Mouse (Mus musculus): ENCODE measurements around the gene Siglec1. TPM values are rescaled to one million over a fixed set of nuclear protein-coding genes. Genes with fewer than 3 reads are reported as not detected.

The Siglec1 gene
- 0.06 TPM in 1 of 2 replicates, not detected in the other for polyA plus RNA-seq (2021; fragmentation: Nextera tagmentation)
- long read RNA-seq, experiment 1: 0 reads
- long read RNA-seq, experiment 2: 0 reads

GRCm38 (mm10) chr2:131086667-131087390 lies at the start of gene Siglec1:
Gene Siglec1, minus strand, starts transcription at chr2:131086765.

GRCm38 (mm10) chr2:131132930-131133547 lies 46.5 kb upstream of the Siglec1 start, which contains the start of gene Gm11037:
Gene Gm11037, plus strand, starts transcription at chr2:131133497.

GRCm38 (mm10) chr2:131127161-131127730 lies 40.7 kb upstream of the Siglec1 start, which contains the start of gene Hspa12b:
Gene Hspa12b, plus strand, starts transcription at chr2:131127280.

GRCm38 (mm10) chr2:131063404-131063864 lies 23.1 kb downstream of the Siglec1 start, which contains the start of gene Adam33:
Gene Adam33, minus strand, starts transcription at chr2:131063814.

GRCm38 (mm10) chr2:131042988-131043387 lies 43.6 kb downstream of the Siglec1 start, which contains the start of gene Gfra4:
Gene Gfra4, minus strand, starts transcription at chr2:131043088.

Other genes starting within 250 kb of the Siglec1 start
- 19.6 and 19.8 TPM in 2 replicates for gene 4930402H24Rik, start 180.4 kb downstream of the Siglec1 start, polyA plus RNA-seq (2021; fragmentation: Nextera tagmentation)
- gene Atrn, start 180.3 kb downstream of the Siglec1 start, polyA plus RNA-seq (2021; fragmentation: Nextera tagmentation): 15.1 and 41.4 TPM in 2 replicates
- 95.8 and 168 TPM in 2 replicates for gene Gfra4, start 43.7 kb downstream of the Siglec1 start, polyA plus RNA-seq (2021; fragmentation: Nextera tagmentation)
- gene Adam33, start 23.0 kb downstream of the Siglec1 start, polyA plus RNA-seq (2021; fragmentation: Nextera tagmentation): 0.90 and 1.4 TPM in 2 replicates
- 0.97 and 1.6 TPM in 2 replicates for gene Hspa12b, start 40.5 kb upstream of the Siglec1 start, polyA plus RNA-seq (2021; fragmentation: Nextera tagmentation)
- not detected in 2 replicates for gene Gm11037, start 46.7 kb upstream of the Siglec1 start, polyA plus RNA-seq (2021; fragmentation: Nextera tagmentation)
- 67.9 and 147 TPM in 2 replicates for gene 1700037H04Rik, start 73.3 kb upstream of the Siglec1 start, polyA plus RNA-seq (2021; fragmentation: Nextera tagmentation)
- 4.0 and 4.6 TPM in 2 replicates for gene Cenpb, start 93.3 kb upstream of the Siglec1 start, polyA plus RNA-seq (2021; fragmentation: Nextera tagmentation)
- gene Cdc25b, start 100.2 kb upstream of the Siglec1 start, polyA plus RNA-seq (2021; fragmentation: Nextera tagmentation): 3.6 and 4.7 TPM in 2 replicates
- gene Spef1, start 100.5 kb upstream of the Siglec1 start, polyA plus RNA-seq (2021; fragmentation: Nextera tagmentation): 2.8 and 4.3 TPM in 2 replicates
- gene Ap5s1, start 120.3 kb upstream of the Siglec1 start, polyA plus RNA-seq (2021; fragmentation: Nextera tagmentation): 29.5 and 32.4 TPM in 2 replicates
- gene Mavs, start 147.3 kb upstream of the Siglec1 start, polyA plus RNA-seq (2021; fragmentation: Nextera tagmentation): 4.0 and 4.8 TPM in 2 replicates
- gene Pank2, start 175.7 kb upstream of the Siglec1 start, polyA plus RNA-seq (2021; fragmentation: Nextera tagmentation): 6.8 and 61.9 TPM in 2 replicates

Measured in left cerebral cortex, adult 6 months (tissue).